Mouse (Mus musculus) bone marrow, adult 2 months (tissue): Measurements from ENCODE around the gene Ddhd1.

Source experiments
- CTCF ChIP-seq: fragments of 200-500 bp; IDR thresholded peaks from 2 replicates; pipeline ENCODE4 v1.5.1; 2011; ENCODE audit warnings: low read length, control low read depth; ENCODE audit not compliant: control insufficient read depth, insufficient read depth
- POLR2A ChIP-seq: fragments of 200-500 bp; IDR thresholded peaks from 2 replicates; pipeline ENCODE4 v1.6.1; 2011; ENCODE audit warnings: low read depth, mild to moderate bottlenecking, control low read depth, low read length, borderline replicate concordance; ENCODE audit not compliant: control insufficient read depth

- TF ChIP-seq POLR2A (no peak), CTCF (no peak)
Measured at GRCm38 (mm10) chr14:45602002-45602401, 55.9 kb downstream of the Ddhd1 start.
